Mouse (Mus musculus): ENCODE results near the gene Ubiad1. TPM values are rescaled to one million over a fixed set of nuclear protein-coding genes. Genes with fewer than 3 reads are reported as not detected.

The Ubiad1 gene
- polyA plus RNA-seq, 1 experiment = 3.4 TPM

DNA sequence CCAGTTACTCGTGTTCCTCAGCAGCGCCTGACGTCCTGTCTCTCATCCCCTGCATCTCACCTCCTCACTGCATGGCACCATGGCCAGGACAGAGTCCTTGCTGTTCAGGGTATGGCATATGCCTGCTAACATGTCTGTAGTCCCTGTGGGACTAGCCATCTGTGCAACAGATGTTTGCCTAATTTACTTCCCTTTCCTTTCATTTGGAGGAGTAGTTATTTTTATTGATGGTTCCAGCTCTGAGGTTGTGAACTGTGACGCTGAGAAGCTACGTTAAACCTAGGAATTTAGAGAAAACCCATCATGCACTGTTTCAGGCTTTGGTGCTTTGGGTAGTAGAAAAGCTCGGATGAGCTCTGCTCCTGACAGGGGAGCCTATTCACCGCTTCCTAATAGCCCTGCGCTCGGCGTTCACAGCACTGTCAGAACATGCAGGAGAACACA, 26.8 kb upstream of the Ubiad1 start:
- peaks cover 19% of the 10 kb centered on the region for H3K4me1 ChIP-seq
- no peak overlapping the region for H3K4me3 ChIP-seq (replicated peaks)
- TF ChIP-seq FLI1 (IDR thresholded peaks at IDR 0.05; ENCODE audit: low read length) = no peak
- TF ChIP-seq GATA1 (IDR thresholded peaks at IDR 0.05; ENCODE audit: borderline replicate concordance, low read length) = no peak
- no peaks in the 10 kb centered on the region for H3K9me3 ChIP-seq
- no peaks in the 10 kb centered on the region for H3K27me3 ChIP-seq (replicated peaks)
- H3K36me3 ChIP-seq (replicated peaks; ENCODE audit: low read length) = peaks cover 98% of the 10 kb centered on the region

DNA sequence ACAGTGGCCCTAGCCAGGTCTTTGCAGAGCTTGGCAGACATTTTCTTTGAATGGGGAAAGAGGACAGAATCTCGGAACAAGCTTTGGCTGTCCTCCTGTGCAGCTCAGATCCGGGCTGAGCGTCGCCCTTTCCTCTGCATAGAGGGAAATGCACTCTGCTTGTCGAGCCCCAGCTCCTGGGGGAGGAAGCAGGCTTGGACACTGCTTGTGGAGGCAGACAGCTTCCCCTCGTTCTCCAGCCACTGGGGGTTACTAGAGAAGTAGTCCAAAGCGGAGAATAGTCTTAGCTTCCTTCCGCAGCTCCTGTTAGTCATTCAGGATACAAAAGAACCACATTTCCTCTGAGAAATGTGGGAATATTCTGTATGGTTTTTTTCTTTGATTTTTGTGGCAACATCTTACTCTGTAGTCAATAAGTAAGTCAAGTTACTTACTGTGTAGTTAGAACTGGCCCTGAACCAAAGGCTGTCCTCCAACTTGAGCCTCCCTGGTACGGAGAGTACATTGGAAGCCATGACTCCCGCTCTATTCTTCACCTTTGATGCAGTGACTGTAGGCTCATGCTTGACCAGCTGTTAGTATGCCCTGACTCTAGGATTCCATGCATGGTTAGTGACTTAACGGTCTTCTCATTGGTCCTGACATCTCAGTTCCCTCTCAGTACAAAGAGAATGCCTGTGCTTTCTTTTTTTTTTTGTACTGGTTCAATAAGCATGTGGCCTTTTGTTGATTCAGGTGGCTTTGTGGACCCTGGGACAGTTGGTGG, 25.1 kb upstream of the Ubiad1 start:
- TF ChIP-seq FLI1 (IDR thresholded peaks at IDR 0.05; ENCODE audit: low read length) (no peak), GATA1 (IDR thresholded peaks at IDR 0.05; ENCODE audit: borderline replicate concordance, low read length) (no peak)
- peaks cover 13% of the 10 kb centered on the region for H3K4me1 ChIP-seq
- no peak overlapping the region for H3K4me3 ChIP-seq (replicated peaks)
- H3K9me3 ChIP-seq = no peaks in the 10 kb centered on the region
- H3K36me3 ChIP-seq (replicated peaks; ENCODE audit: low read length) = peaks cover 97% of the 10 kb centered on the region
- H3K27me3 ChIP-seq (replicated peaks) = no peaks in the 10 kb centered on the region

DNA sequence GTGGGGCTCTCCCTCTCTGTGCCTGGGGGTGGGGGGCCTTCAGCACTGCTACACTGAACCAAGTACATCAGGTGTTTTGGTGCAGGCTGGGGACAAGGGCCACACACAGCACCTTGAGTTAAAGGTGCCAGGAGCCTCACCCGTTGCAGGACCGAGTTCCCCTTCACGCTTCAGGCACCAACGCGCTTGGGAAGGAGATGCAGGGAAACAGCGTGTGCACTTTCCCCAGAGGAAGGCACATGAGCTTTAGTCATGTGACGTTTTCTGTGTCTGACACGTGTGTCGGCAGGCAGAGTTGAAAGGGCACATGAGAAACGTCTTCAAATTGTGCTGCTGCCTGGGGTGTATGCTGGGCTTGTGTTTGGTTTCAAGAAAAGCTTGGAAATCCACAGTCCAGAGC, 23.8 kb upstream of the Ubiad1 start:
- peaks cover 97% of the 10 kb centered on the region for H3K36me3 ChIP-seq (replicated peaks; ENCODE audit: low read length)
- no peak overlapping the region for H3K4me3 ChIP-seq (replicated peaks)
- no peaks in the 10 kb centered on the region for H3K9me3 ChIP-seq
- peaks cover 13% of the 10 kb centered on the region for H3K4me1 ChIP-seq
- no peaks in the 10 kb centered on the region for H3K27me3 ChIP-seq (replicated peaks)
- TF ChIP-seq GATA1 (IDR thresholded peaks at IDR 0.05; ENCODE audit: borderline replicate concordance, low read length) (no peak), FLI1 (IDR thresholded peaks at IDR 0.05; ENCODE audit: low read length) (no peak)

DNA sequence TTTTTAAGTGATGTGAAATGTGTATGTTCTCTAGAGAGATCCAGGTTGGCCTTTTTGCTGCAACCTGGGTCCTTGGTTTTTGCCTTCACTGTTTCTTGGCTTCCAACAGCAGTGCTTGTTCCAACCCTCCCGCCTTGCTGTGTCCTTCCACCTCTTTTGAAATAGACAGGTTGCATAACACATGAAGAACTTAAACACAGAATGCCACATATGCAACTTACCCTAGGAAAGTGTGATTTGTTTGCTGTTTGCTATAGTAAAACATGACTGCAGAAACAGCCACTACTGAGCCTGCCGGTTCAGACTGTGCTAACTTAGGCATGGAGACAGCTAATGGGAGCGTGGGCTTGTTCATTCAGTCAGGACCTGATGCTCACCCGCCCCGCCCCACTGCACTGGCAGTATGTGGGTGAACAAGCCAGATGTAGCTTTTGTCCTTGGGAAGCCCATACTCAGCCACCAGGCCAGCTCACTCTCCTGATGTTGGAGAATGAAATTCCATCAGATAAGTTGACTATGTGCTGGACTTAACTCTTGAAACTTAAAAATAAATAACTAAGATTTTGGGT, 22.0 kb upstream of the Ubiad1 start:
- Histone ChIP-seq H3K4me3 (replicated peaks) (no peak overlapping the region), H3K36me3 (replicated peaks; ENCODE audit: low read length) (peaks cover 97% of the 10 kb centered on the region), H3K27me3 (replicated peaks) (no peaks in the 10 kb centered on the region), H3K4me1 (no peaks in the 10 kb centered on the region), H3K9me3 (no peaks in the 10 kb centered on the region)
- TF ChIP-seq GATA1 (IDR thresholded peaks at IDR 0.05; ENCODE audit: borderline replicate concordance, low read length) = no peak
- no peak for TF ChIP-seq FLI1 (IDR thresholded peaks at IDR 0.05; ENCODE audit: low read length)

DNA sequence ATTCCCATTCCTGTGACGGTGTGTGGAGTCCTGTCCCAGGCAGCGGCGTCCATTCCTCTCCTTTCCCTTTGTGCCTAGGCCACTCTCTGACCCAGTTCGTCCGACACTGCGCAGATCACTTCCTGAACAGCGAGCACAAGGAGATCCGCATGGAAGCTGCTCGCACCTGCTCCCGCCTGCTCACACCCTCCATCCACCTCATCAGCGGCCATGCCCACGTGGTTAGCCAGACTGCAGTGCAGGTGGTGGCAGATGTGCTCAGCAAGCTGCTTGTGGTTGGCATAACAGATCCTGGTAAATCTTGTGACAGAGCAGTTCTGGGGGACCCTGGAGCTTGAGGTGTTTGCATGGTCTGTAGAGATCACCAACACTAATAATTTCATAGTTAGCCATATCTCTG, 20.3 kb upstream of the Ubiad1 start:
- no peaks in the 10 kb centered on the region for H3K9me3 ChIP-seq
- H3K27me3 ChIP-seq (replicated peaks) = no peaks in the 10 kb centered on the region
- TF ChIP-seq GATA1 (IDR thresholded peaks at IDR 0.05; ENCODE audit: borderline replicate concordance, low read length) = no peak
- no peak for TF ChIP-seq FLI1 (IDR thresholded peaks at IDR 0.05; ENCODE audit: low read length)
- peak overlapping the region; percentile 38 for H3K4me3 ChIP-seq (replicated peaks)
- peaks cover 94% of the 10 kb centered on the region for H3K36me3 ChIP-seq (replicated peaks; ENCODE audit: low read length)
- H3K4me1 ChIP-seq = no peaks in the 10 kb centered on the region

DNA sequence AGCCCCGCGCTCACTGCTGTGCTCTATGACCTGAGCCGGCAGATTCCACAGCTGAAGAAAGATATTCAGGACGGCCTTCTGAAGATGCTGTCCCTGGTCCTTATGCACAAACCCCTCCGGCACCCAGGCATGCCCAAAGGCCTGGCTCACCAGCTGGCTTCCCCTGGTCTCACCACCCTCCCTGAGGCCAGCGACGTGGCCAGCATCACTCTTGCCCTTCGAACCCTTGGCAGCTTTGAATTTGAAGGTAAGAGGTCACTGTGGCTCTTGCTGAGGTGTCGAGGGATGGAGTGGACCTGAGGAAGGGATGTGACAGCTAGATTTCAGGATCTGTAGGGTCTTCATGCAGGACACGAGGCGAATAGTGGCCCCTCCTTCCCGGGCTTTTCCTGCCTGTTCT, 19.7 kb upstream of the Ubiad1 start:
- no peak overlapping the region for H3K4me3 ChIP-seq (replicated peaks)
- H3K4me1 ChIP-seq = 0 out of 2 replicates have a peak, but pooled peaks cover 3% of the 10 kb centered on the region
- H3K27me3 ChIP-seq (replicated peaks) = no peaks in the 10 kb centered on the region
- peaks cover 94% of the 10 kb centered on the region for H3K36me3 ChIP-seq (replicated peaks; ENCODE audit: low read length)
- TF ChIP-seq GATA1 (IDR thresholded peaks at IDR 0.05; ENCODE audit: borderline replicate concordance, low read length) (no peak), FLI1 (IDR thresholded peaks at IDR 0.05; ENCODE audit: low read length) (no peak)
- H3K9me3 ChIP-seq = no peaks in the 10 kb centered on the region

DNA sequence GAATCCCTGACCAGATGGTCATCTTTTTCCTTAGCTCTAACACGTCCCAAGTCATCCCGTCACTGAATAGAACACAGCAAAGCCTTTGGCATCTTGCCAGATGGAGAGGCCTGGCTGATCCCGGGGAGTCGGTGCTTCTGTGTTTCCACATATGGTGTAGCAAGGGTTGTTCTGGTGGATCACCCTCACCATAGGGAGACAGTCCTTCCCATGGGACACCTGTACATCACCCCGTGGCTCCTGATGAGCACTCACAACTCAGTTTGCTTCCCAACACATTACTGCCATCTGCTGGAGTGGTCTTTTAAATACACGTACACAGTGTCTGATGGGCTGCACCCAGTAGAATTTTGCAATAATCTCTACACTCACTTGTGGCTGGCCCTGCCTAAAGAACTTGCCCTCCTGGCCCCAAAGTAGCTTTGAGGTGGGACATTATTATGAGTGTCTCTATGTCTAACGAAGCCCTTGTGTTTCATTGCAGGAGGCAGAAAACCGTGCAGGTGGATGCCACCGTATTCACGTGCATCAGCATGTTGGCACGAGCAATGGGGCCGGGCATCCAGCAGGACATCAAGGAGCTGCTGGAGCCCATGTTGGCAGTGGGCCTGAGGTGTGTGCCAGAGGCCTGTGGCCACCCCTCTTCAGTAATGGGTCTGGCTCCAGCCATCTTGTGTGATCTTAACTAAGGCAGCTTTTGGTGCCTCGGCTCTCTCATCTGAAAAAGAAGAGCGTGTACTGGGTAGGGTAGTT, 18.8 kb upstream of the Ubiad1 start:
- Histone ChIP-seq H3K36me3 (replicated peaks; ENCODE audit: low read length) (peaks cover 94% of the 10 kb centered on the region), H3K9me3 (no peaks in the 10 kb centered on the region), H3K4me3 (replicated peaks) (no peak overlapping the region), H3K4me1 (0 out of 2 replicates have a peak, but pooled peaks cover 3% of the 10 kb centered on the region), H3K27me3 (replicated peaks) (no peaks in the 10 kb centered on the region)
- TF ChIP-seq GATA1 (IDR thresholded peaks at IDR 0.05; ENCODE audit: borderline replicate concordance, low read length) (no peak), FLI1 (IDR thresholded peaks at IDR 0.05; ENCODE audit: low read length) (no peak)

DNA sequence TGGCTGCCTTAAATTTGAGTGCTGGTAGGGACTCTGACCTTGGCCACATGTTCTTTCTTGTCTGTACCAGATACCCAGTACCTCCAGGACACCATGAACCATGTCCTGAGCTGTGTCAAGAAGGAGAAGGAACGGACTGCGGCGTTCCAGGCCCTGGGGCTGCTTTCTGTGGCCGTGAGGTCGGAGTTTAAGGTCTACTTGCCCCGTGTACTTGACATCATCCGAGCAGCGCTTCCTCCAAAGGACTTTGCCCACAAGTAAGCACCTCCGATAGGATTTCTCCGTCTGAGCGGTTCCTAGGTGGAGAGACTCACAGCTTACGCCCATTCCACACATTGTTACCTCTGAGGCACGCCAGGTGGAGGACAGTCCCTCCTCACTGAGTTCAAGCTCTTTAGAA, 18.1 kb upstream of the Ubiad1 start:
- TF ChIP-seq FLI1 (IDR thresholded peaks at IDR 0.05; ENCODE audit: low read length) (no peak), GATA1 (IDR thresholded peaks at IDR 0.05; ENCODE audit: borderline replicate concordance, low read length) (no peak)
- Histone ChIP-seq H3K4me3 (replicated peaks) (no peak overlapping the region), H3K9me3 (no peaks in the 10 kb centered on the region), H3K27me3 (replicated peaks) (no peaks in the 10 kb centered on the region), H3K4me1 (0 out of 2 replicates have a peak, but pooled peaks cover 3% of the 10 kb centered on the region), H3K36me3 (replicated peaks; ENCODE audit: low read length) (peaks cover 94% of the 10 kb centered on the region)

DNA sequence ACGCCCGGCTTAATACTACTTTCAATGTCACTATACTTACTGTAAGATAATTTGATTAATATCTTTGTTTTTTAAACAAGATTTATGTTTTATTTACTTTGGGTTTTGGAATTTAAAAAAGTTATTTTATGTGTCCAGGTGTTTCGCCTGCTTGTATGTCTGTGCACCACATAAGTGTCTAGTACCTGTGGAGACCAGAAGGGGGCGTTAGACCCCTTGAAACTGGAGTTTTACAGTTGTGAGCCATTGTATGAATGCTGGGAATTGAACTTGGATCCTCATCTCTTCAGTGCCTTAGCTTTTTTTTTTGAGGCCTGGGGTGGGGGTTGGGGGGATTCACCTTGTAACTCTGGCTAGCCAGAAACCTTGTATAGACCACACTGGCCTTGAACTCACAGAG, 17.2 kb upstream of the Ubiad1 start:
- Histone ChIP-seq H3K4me3 (replicated peaks) (no peak overlapping the region), H3K9me3 (no peaks in the 10 kb centered on the region), H3K36me3 (replicated peaks; ENCODE audit: low read length) (peaks cover 96% of the 10 kb centered on the region), H3K4me1 (0 out of 2 replicates have a peak, but pooled peaks cover 3% of the 10 kb centered on the region), H3K27me3 (replicated peaks) (no peaks in the 10 kb centered on the region)
- TF ChIP-seq FLI1 (IDR thresholded peaks at IDR 0.05; ENCODE audit: low read length) (no peak), GATA1 (IDR thresholded peaks at IDR 0.05; ENCODE audit: borderline replicate concordance, low read length) (no peak)
